Mouse (Mus musculus) liver, embryonic 11.5 days (tissue): ENCODE results near the gene Spg20. TPM values are rescaled to one million over a fixed set of nuclear protein-coding genes. Genes with fewer than 3 reads are reported as not detected.
A peak's percentile ranks its signal among the peaks of the same experiment; 100 is the strongest.

Source experiments
- ATAC-seq: fragments of 200-750 bp; cut with Nextera tagmentation; replicated peaks from 2 replicates; pipeline ENCODE4 v1.8.0; 2017; ENCODE audit warnings: moderate number of reproducible peaks, mild to moderate bottlenecking, moderate TSS enrichment, moderate library complexity; ENCODE audit not compliant: low FRiP score
- DNase-seq: peaks from one replicate; pipeline ENCODE4 v3.0.0-alpha.2; 2017; ENCODE audit warnings: low spot score
- H3K27ac ChIP-seq: fragments of 300-500 bp; sonication (generic); 2 replicates; pipeline ENCODE4 v1.5.1; 2014; ENCODE audit warnings: mild to moderate bottlenecking, low read depth, low read length, control low read depth
- H3K27me3 ChIP-seq: fragments of 300-500 bp; sonication (generic); replicated peaks from 2 replicates; pipeline ENCODE4 v1.6.1; 2014; ENCODE audit warnings: low read length, mixed read lengths; ENCODE audit not compliant: control insufficient read depth, insufficient read depth
- H3K36me3 ChIP-seq: fragments of 300-500 bp; sonication (generic); 2 replicates; pipeline ENCODE4 v1.6.1; 2014; ENCODE audit warnings: mild to moderate bottlenecking, low read length, moderate library complexity, mixed read lengths; ENCODE audit not compliant: control insufficient read depth, insufficient read depth
- H3K4me1 ChIP-seq: fragments of 300-500 bp; sonication (generic); replicated peaks from 2 replicates; pipeline ENCODE4 v1.6.1; 2014; ENCODE audit warnings: low read length, mixed read lengths; ENCODE audit not compliant: control insufficient read depth, insufficient read depth
- H3K4me2 ChIP-seq: fragments of 300-500 bp; sonication (generic); 2 replicates; pipeline ENCODE4 v1.6.1; 2014; ENCODE audit warnings: mild to moderate bottlenecking, control low read depth, moderate library complexity
- H3K4me3 ChIP-seq: fragments of 300-500 bp; sonication (generic); 2 replicates; pipeline ENCODE4 v1.5.1; 2014; ENCODE audit warnings: low read depth, low read length, control low read depth
- H3K9ac ChIP-seq: fragments of 300-500 bp; sonication (generic); 2 replicates; pipeline ENCODE4 v1.6.1; 2014; ENCODE audit warnings: low read depth, low read length, control low read depth
- H3K9me3 ChIP-seq: fragments of 300-500 bp; sonication (generic); 2 replicates; pipeline ENCODE4 v1.6.1; 2016; ENCODE audit warnings: low read length, inconsistent platforms, mixed read lengths; ENCODE audit not compliant: control insufficient read depth
- WGBS: fragments of 180-500 bp; shearing (Covaris S2); extraction: QIAGEN DNeasy Blood & Tissue Kit; methylation state at CpG from one replicate; pipeline ENCODE4 v1.1.7; 2014; 5-methylcytosine and 5-hydroxymethylcytosine counted together
- polyA plus RNA-seq: library from polyadenylated mRNA; unstranded; fragments of >200 nt; fragmentation: Nextera tagmentation; extraction: Ambion mirVana; gene quantifications from 2 replicates; pipeline ENCODE4 v1.2.1, GENCODE M21; 2014

Spg20 gene
- polyA plus RNA-seq: 27.9 and 30.9 TPM in 2 replicates

DNA sequence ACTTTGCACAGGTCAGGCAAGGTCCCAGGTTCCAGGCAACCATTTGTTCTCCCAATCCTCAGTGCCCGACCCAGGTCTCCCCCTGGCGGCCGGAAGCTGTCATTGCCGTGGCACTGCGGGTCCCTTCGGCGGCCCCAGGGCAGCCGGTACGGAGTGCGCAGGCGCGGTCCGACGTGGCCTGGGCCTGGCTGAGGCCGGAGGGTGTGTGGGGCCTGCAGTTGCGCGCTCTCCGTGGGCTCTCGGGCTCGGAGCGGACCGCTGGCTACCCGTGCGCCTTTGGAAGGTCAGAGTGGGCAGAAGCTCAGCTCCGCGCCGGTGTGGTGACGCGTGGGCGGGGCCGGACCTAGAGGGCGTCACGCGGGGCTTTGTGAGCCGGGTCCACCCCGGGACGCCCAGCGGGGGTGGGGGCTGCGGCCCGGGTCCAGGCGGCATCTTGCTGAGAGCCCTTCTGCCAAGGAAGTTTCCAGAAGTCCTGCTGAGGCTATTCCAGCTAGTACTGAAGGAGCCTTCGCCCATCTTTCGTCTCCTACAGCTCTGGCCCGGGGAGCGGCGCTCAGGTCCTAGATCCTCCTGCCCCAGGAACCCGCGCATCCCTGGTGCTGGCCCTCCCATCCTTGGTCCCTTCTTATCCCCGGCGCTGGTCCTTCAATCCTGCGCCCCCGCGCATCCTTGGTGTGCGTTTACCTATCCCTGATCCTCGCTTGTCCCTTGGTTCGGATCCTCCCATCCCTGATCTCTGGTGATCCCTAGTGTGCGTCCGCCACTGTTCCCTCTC lies at the start of gene Spg20:
Spg20 (plus strand) TSS at position 174 of the 775 bp plus-strand sequence.
- peak within 1 kb of the TSS; percentile 96 for H3K9ac ChIP-seq
- no peaks in the 10 kb centered on the region for H3K9me3 ChIP-seq
- DNase-seq (peak; percentile 91), ATAC-seq (peak; percentile 92)
- under 1% methylated on average over 55 of the region's 58 CpGs for WGBS
- peak within 1 kb of the TSS; percentile 66 for H3K4me2 ChIP-seq
- peak within 1 kb of the TSS; percentile 83 for H3K4me3 ChIP-seq
- H3K36me3 ChIP-seq: no peaks in the 10 kb centered on the region; the same call in 1 of the 2 replicates
- peaks cover 12% of the 10 kb centered on the region for H3K4me1 ChIP-seq
- H3K27me3 ChIP-seq: no peaks in the 10 kb centered on the region
- H3K27ac ChIP-seq: peak within 1 kb of the TSS; percentile 75

DNA sequence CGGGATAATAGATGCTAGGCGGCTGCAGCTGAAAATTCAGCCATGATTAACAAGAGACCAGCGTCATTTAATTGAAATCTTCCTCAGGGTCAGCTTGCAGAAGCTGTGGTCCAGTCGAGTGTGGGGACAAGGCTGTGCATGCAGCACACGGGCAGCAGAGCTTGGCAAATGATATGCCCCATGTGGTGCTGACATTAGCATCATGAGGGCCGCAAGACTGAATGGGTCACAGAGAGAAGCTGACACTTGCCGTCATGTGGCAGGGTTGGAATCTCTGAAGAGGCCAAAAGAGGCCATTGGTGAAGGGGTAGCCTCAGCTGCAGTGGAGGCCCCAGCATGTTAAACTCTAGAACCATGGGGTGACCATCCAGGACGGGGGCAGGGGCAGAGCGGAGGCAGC lies 49.3 kb upstream of the Spg20 start:
- Histone ChIP-seq H3K9me3 (no peaks in the 10 kb centered on the region), H3K9ac (no peak overlapping the region), H3K27me3 (peaks cover 2% of the 10 kb centered on the region; the same call in 1 of the 2 replicates), H3K4me2 (no peak overlapping the region), H3K4me3 (no peak overlapping the region), H3K36me3 (no peaks in the 10 kb centered on the region), H3K4me1 (no peaks in the 10 kb centered on the region), H3K27ac (no peak overlapping the region)
- no peak for ATAC-seq
- no peak for DNase-seq
- WGBS: 70% methylated on average over 9 of the region's 9 CpGs

DNA sequence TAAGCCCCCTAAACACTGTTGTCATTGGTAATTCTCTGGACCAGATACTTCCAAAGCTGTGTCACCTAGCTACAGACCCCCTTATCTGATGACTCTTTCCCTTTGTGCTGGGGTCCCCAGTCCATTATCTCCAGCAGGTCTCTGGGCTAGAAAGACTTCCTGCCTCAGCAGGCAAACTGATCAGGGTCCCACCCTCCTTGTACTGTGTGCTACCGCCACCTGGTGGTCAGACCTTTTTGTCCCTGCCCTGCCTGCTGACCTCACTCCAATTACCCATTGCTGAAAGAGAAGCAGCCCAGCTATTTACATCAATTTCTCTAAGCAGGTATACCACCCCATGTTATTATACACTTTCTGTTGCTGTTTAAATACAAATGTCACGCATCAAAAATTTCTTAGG lies 47.5 kb upstream of the Spg20 start:
- no peak for ATAC-seq
- H3K4me1 ChIP-seq: no peaks in the 10 kb centered on the region

DNA sequence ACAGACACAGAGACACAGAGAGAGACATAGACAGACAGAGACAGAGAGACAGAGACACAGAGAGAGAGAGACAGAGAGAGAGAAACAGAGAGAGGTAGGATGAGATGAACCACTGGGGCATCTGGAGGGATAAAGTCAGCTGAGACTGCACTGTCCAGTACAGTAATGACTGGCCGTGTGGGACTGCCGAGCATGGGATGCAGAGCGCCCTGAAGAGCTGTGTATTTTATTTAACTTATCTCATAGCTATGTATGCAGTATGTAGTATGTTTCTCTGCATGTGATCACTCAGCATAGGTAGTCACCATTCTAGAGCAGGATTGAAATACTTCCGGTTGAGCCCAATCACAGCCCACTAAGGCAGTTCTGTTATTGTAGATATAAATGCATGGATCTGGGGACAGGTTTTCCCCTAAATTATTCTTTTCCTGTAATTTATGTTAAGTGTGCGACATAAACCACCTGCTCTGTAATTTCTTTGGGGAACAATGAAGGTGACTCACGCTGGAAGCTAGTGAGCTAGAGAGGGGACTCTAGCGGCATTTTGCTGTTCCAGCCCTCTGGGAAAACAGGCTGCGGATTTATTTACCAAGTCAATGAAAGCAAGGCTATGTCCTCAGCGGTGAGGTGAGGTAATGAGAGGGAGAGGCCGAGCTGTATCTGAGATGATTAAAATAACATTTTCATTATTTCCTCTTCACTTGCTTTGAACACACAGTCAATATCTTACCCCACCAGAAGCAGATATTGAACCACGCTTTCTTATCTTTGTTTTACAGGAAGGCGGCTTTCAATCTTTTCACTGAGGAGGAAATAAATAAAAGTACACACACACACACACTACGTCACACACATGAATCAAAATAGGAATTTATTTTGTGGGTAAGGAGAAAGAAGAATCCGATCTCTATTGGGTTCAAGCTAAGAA lies 45.9 kb upstream of the Spg20 start:
- Histone ChIP-seq H3K9me3 (no peaks in the 10 kb centered on the region), H3K27ac (no peak overlapping the region), H3K27me3 (no peaks in the 10 kb centered on the region), H3K4me2 (no peak overlapping the region), H3K36me3 (no peaks in the 10 kb centered on the region), H3K4me1 (no peaks in the 10 kb centered on the region), H3K9ac (no peak overlapping the region), H3K4me3 (no peak overlapping the region)
- WGBS: 54% methylated on average over 14 of the region's 14 CpGs
- ATAC-seq: no peak
- DNase-seq: no peak

More for the DNA sequence above, 47.5 kb upstream of the Spg20 start:
- no peak overlapping the region for H3K27ac ChIP-seq
- no peak overlapping the region for H3K4me3 ChIP-seq
- H3K9ac ChIP-seq: no peak overlapping the region
- no peaks in the 10 kb centered on the region for H3K9me3 ChIP-seq
- 5% methylated on average over 2 of the region's 2 CpGs for WGBS
- H3K4me2 ChIP-seq: no peak overlapping the region
- no peaks in the 10 kb centered on the region for H3K27me3 ChIP-seq
- H3K36me3 ChIP-seq: no peaks in the 10 kb centered on the region
- DNase-seq: peak; percentile 48

DNA sequence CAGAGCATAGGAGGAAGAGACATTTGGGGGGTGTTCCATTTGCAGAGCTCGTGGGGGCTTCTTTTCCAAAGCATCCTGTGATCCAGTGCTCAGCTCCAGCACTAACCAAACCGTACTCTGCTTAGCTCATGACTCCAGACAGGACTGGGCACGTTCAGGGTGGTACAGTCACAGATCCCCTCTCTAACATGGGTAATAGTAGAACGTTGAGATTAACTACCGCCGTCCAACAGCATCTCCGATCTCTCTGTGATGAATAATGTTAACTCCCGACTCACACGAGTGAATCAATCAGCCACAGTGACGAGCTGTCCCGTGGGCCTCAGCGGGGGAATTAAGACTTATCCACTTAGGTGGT lies 45.3 kb upstream of the Spg20 start:
- Histone ChIP-seq H3K4me2 (no peak overlapping the region), H3K4me1 (no peaks in the 10 kb centered on the region), H3K27ac (no peak overlapping the region), H3K4me3 (no peak overlapping the region), H3K27me3 (no peaks in the 10 kb centered on the region), H3K36me3 (no peaks in the 10 kb centered on the region), H3K9me3 (no peaks in the 10 kb centered on the region), H3K9ac (no peak overlapping the region)
- WGBS: 62% methylated on average over 12 of the region's 12 CpGs
- DNase-seq (no peak), ATAC-seq (no peak)

DNA sequence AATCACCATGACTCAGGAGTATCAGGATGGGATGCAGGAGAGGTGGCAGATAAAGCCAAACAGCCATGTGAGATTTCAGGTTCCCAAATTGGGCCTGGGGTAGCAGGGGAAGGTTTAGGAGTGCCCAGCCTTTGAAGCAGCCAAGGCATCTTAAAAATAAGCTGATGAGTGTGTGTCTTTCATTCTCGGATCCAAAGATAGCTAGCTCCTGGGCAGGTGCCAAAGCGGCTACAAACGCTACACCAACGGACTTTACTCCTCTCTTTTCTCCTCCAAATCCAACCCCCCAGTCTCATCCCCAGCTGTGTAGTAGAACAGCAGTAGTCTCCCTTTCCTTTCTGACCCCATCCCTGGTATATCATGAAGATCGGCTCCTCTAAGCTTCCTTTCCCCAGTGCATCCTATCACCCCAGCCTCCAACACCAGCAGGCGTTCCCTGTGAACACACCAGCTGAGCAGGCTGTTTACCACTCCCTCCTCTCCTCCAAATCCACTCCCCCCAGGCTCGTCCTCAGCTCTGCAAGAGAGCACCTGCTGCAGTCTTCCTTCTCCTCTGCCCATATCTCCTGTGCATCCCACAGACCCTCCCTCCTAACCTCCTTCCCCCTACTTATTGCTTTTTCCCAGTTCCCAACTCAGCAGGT lies 44.0 kb upstream of the Spg20 start:
- WGBS: 31% methylated on average over 7 of the region's 7 CpGs
- no peak overlapping the region for H3K27ac ChIP-seq
- no peaks in the 10 kb centered on the region for H3K4me1 ChIP-seq
- no peak overlapping the region for H3K9ac ChIP-seq
- no peaks in the 10 kb centered on the region for H3K9me3 ChIP-seq
- H3K36me3 ChIP-seq: no peaks in the 10 kb centered on the region
- H3K27me3 ChIP-seq: no peaks in the 10 kb centered on the region
- ATAC-seq (no peak), DNase-seq (no peak)
- H3K4me2 ChIP-seq: no peak overlapping the region
- no peak overlapping the region for H3K4me3 ChIP-seq

DNA sequence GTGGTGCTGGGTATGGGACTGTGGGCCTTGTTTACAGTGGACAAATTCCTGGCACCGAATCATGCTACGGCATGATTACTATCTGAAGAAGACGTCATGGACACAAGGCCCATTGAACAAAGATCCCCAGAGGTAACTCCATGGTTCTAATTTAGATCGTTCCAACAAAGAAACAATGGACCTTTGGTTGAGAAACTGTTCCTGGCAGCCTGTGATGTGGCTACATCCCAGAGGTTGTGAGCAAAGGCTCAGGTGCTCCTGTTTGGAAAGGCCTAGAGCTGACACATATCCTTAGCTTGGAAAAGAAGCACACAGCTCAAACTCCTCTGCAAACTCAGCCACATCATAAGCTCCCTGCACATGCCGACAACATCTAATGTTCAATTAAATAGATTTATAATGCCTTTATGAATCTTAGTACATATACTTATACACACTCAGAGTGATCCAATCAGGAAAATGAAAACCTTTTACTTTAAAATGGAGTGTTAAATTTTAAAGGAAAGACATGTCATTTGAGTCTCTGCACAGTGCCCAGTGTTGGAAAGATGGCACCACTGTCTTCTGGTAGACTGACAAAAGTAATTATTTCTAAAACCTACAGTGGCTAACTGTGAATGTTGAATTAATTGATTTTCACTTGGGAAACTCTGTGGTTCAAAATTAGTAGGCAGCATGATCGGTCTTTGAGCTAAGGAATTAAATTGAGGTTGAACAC lies 37.2 kb upstream of the Spg20 start:
- Histone ChIP-seq H3K4me2 (no peak overlapping the region), H3K27me3 (no peaks in the 10 kb centered on the region), H3K9me3 (no peaks in the 10 kb centered on the region), H3K36me3 (no peaks in the 10 kb centered on the region), H3K27ac (no peak overlapping the region), H3K4me1 (no peaks in the 10 kb centered on the region), H3K9ac (no peak overlapping the region), H3K4me3 (no peak overlapping the region)
- 85% methylated on average over 6 of the region's 6 CpGs for WGBS
- ATAC-seq (no peak), DNase-seq (no peak)

DNA sequence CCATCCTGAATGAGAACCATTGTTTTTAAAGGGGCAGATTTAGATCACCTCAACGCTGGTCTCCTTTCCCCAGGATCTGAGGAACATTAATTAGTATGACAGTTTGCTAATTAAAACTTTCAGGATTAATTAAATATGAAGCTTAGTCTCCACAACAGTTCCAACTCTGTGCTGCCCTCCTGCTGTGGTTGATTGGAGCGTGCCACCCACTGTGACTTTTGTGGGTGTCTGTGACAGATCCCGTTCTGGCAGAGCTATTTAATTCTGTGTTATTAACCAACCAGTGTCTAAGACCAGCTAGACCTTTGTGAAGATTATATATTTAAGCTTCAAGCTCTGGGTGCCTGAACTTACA lies 36.6 kb upstream of the Spg20 start:
- H3K4me1 ChIP-seq: no peaks in the 10 kb centered on the region
- WGBS: 63% methylated on average over 3 of the region's 3 CpGs
- no peak for DNase-seq

More for the DNA sequence above, 36.6 kb upstream of the Spg20 start:
- Histone ChIP-seq H3K27me3 (no peaks in the 10 kb centered on the region), H3K9ac (no peak overlapping the region), H3K9me3 (no peaks in the 10 kb centered on the region), H3K4me2 (no peak overlapping the region), H3K4me3 (no peak overlapping the region), H3K36me3 (no peaks in the 10 kb centered on the region), H3K27ac (no peak overlapping the region)
- no peak for ATAC-seq
